Mouse (Mus musculus) small intestine, adult 2 months (tissue): Measurements from ENCODE around the gene Kctd15. TPM values are rescaled to one million over a fixed set of nuclear protein-coding genes. Genes with fewer than 3 reads are reported as not detected.

Experiments used
- H3K27ac ChIP-seq: fragments of 200-500 bp; 2 replicates; pipeline ENCODE4 v1.5.1; 2012; ENCODE audit warnings: low read depth, low read length, control low read depth, inconsistent platforms; ENCODE audit not compliant: insufficient read depth
- H3K27me3 ChIP-seq: fragments of 200-500 bp; 2 replicates; pipeline ENCODE4 v1.6.1; 2012; ENCODE audit warnings: mild to moderate bottlenecking, moderate library complexity, low read length, inconsistent platforms; ENCODE audit not compliant: control insufficient read depth, insufficient read depth
- H3K36me3 ChIP-seq: fragments of 200-500 bp; 2 replicates; pipeline ENCODE4 v1.6.1; 2012; ENCODE audit warnings: mild to moderate bottlenecking, low read length, control low read depth, inconsistent platforms; ENCODE audit not compliant: control insufficient read depth, insufficient read depth
- H3K4me1 ChIP-seq: fragments of 200-500 bp; 2 replicates; pipeline ENCODE4 v1.6.1; 2012; ENCODE audit warnings: low read length, inconsistent platforms, mixed read lengths; ENCODE audit not compliant: control insufficient read depth, insufficient read depth, insufficient read length
- H3K4me3 ChIP-seq: fragments of 200-500 bp; 2 replicates; pipeline ENCODE4 v1.5.1; 2012; ENCODE audit warnings: low read depth, mild to moderate bottlenecking, control low read depth, inconsistent platforms, low read length, moderate library complexity
- CTCF ChIP-seq: fragments of 200-500 bp; IDR thresholded peaks from 2 replicates; pipeline ENCODE4 v1.5.1; 2012; ENCODE audit warnings: low read depth, mild to moderate bottlenecking, control low read depth, inconsistent platforms, low read length, moderate library complexity, mixed read lengths; ENCODE audit not compliant: insufficient replicate concordance, insufficient read length; ENCODE audit errors: extremely low read depth
- POLR2A ChIP-seq: fragments of 200-500 bp; IDR thresholded peaks from 2 replicates; pipeline ENCODE4 v1.6.1; 2012; ENCODE audit warnings: low read depth, mild to moderate bottlenecking, control low read depth, inconsistent platforms, low read length, moderate library complexity
- WGBS: fragments of 180-500 bp; shearing (Covaris S2); methylation state at CpG from one replicate; pipeline ENCODE4 v1.1.7; 2018; 5-methylcytosine and 5-hydroxymethylcytosine counted together
- polyA plus RNA-seq: library from polyadenylated mRNA; depleted of rRNA; stranded (reverse); fragments of >200 nt; gene quantifications from 2 replicates; pipeline ENCODE4 v1.2.3, GENCODE M21; 2012; rRNA removed

The Kctd15 gene
- polyA plus RNA-seq, 1 experiment, result 6.2 TPM

DNA sequence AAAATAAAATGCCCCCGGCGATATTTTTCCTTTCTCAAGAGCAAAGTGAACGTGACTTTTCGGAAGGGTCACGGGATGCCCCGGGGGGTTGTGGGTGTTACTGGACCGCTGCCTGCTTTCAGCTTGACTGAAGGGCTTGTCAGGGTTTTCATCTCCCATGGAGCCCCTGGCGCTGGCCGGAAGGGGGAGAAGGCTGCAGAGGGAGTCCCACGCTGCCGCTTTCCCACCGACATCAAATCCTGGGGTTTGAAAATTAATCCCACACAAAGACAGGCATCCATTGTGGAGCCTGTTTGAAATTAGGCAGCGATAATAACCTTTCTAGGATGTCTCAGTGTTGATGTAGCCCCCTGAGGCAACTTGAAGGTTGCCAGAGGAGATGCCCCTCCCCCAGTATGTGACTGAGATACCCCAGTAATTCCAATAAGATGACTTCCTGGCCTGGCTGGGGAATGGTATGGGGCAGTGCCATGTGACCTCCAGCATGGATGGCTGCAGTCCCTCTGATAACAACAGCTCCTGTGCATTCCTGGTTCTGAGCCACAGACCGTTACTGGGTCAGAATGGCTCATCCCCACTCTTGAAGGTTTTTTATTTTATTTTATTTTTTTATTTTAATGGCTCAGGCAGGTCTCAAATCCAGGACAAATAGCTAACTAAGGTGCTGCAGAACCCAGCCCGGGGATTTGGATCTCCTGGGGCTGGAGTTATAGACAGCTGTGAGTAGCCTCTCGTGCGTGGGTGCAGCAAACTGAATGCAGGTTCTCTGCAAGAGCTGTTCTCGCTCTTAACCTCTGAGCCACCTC, 61.8 kb downstream of the Kctd15 start:
- no peaks in the 10 kb centered on the region for H3K36me3 ChIP-seq
- WGBS, result 41% methylated on average over 18 of the region's 18 CpGs
- no peak overlapping the region for H3K27ac ChIP-seq
- no peak overlapping the region for H3K4me3 ChIP-seq
- no peaks in the 10 kb centered on the region for H3K4me1 ChIP-seq
- no peaks in the 10 kb centered on the region for H3K27me3 ChIP-seq
- TF ChIP-seq CTCF (no peak), POLR2A (no peak)

GRCm38 (mm10) chr7:34590711-34591110, 65.8 kb downstream of the Kctd15 start:
- H3K4me3 ChIP-seq, result no peak overlapping the region
- no peaks in the 10 kb centered on the region for H3K36me3 ChIP-seq
- no peaks in the 10 kb centered on the region for H3K4me1 ChIP-seq
- TF ChIP-seq CTCF (no peak), POLR2A (no peak)
- H3K27me3 ChIP-seq, result no peaks in the 10 kb centered on the region
- no peak overlapping the region for H3K27ac ChIP-seq
- 93% methylated on average over 11 of the region's 11 CpGs for WGBS

Other genes starting within 250 kb of the Kctd15 start
- gene Chst8, start 156.0 kb upstream of the Kctd15 start, polyA plus RNA-seq, result 0.34 and 3.2 TPM in 2 replicates